Mouse (Mus musculus): Measurements from ENCODE around the gene Atoh7. TPM values are rescaled to one million over a fixed set of nuclear protein-coding genes. Genes with fewer than 3 reads are reported as not detected.

The Atoh7 gene
- polyA plus RNA-seq, 1 experiment from 2014 or later = not detected

- WGBS (ENCODE audit: insufficient replicate concordance) = 81% methylated on average over 13 of the region's 13 CpGs
- ATAC-seq (replicated peaks; ENCODE audit: insufficient number of reproducible peaks, low FRiP score, low TSS enrichment) = no peak
- no peaks in the 10 kb centered on the region for H3K36me3 ChIP-seq (ENCODE audit: control insufficient read depth, insufficient read depth, low read length)
Measured at GRCm38 (mm10) chr10:63142660-63143059, 43.2 kb downstream of the Atoh7 start.

More at GRCm38 (mm10) chr10:63142660-63143059, 43.2 kb downstream of the Atoh7 start:
- Histone ChIP-seq H3K9ac (ENCODE audit: low read depth, low read length) (no peak overlapping the region), H3K27ac (ENCODE audit: low read depth, low read length) (no peak overlapping the region), H3K4me1 (ENCODE audit: control insufficient read depth, insufficient read depth, low read length) (no peaks in the 10 kb centered on the region), H3K9me3 (replicated peaks; ENCODE audit: control insufficient read depth, low read length) (no peaks in the 10 kb centered on the region), H3K4me2 (no peak overlapping the region), H3K4me3 (ENCODE audit: low read depth, low read length) (no peak overlapping the region), H3K27me3 (ENCODE audit: control insufficient read depth, insufficient read depth, low read length) (no peaks in the 10 kb centered on the region)

Other genes with a start within 250 kb of the Atoh7 start
- gene Tet1, start 190.7 kb upstream of the Atoh7 start, polyA plus RNA-seq (2014; fragmentation: Nextera tagmentation; extraction: Ambion mirVana) = 25.9 and 32.6 TPM in 2 replicates
- gene Slc25a16, start 179.0 kb upstream of the Atoh7 start, polyA plus RNA-seq (2014; fragmentation: Nextera tagmentation; extraction: Ambion mirVana) = 12.0 and 12.7 TPM in 2 replicates
- gene Dna2, start 152.6 kb upstream of the Atoh7 start, polyA plus RNA-seq (2014; fragmentation: Nextera tagmentation; extraction: Ambion mirVana) = 25.6 and 26.2 TPM in 2 replicates
- gene Rufy2, start 119.4 kb upstream of the Atoh7 start, polyA plus RNA-seq (2014; fragmentation: Nextera tagmentation; extraction: Ambion mirVana) = 13.1 and 13.3 TPM in 2 replicates
- gene Hnrnph3, start 75.4 kb upstream of the Atoh7 start, polyA plus RNA-seq (2014; fragmentation: Nextera tagmentation; extraction: Ambion mirVana) = 50.5 and 51.2 TPM in 2 replicates
- 0.67 and 0.70 TPM in 2 replicates for gene Pbld2, start 75.3 kb upstream of the Atoh7 start, polyA plus RNA-seq (2014; fragmentation: Nextera tagmentation; extraction: Ambion mirVana)
- gene Pbld1, start 39.5 kb upstream of the Atoh7 start, polyA plus RNA-seq (2014; fragmentation: Nextera tagmentation; extraction: Ambion mirVana) = 0.38 and 1.1 TPM in 2 replicates
- gene Mypn, start 104.3 kb downstream of the Atoh7 start, polyA plus RNA-seq (2014; fragmentation: Nextera tagmentation; extraction: Ambion mirVana) = 3.3 and 3.8 TPM in 2 replicates
- 32.8 and 38.8 TPM in 2 replicates for gene Herc4, start 144.2 kb downstream of the Atoh7 start, polyA plus RNA-seq (2014; fragmentation: Nextera tagmentation; extraction: Ambion mirVana)

Measured in heart, embryonic 11.5 days (tissue).